Mouse (Mus musculus) small intestine, adult 2 months (tissue): ENCODE results near the gene Cnr2.

Experiments
- CTCF ChIP-seq: fragments of 200-500 bp; IDR thresholded peaks from 2 replicates; pipeline ENCODE4 v1.5.1; 2012; ENCODE audit warnings: low read depth, mild to moderate bottlenecking, control low read depth, inconsistent platforms, low read length, moderate library complexity, mixed read lengths; ENCODE audit not compliant: insufficient replicate concordance, insufficient read length; ENCODE audit errors: extremely low read depth
- POLR2A ChIP-seq: fragments of 200-500 bp; IDR thresholded peaks from 2 replicates; pipeline ENCODE4 v1.6.1; 2012; ENCODE audit warnings: low read depth, mild to moderate bottlenecking, control low read depth, inconsistent platforms, low read length, moderate library complexity

- no peak for TF ChIP-seq CTCF
- peak; percentile 87 for TF ChIP-seq POLR2A
Observed at GRCm38 (mm10) chr4:135963457-135964193, 68.4 kb downstream of the Cnr2 start, which contains the start of gene Gale.
